In genomic region chr2:71629301-71630142, GRCm38 (mm10) we compare ENCODE assay signal across 8 mouse cellular contexts.
DNase-seq lines count a peak whose midpoint lies in the region; ATAC-seq and TF ChIP-seq lines count a peak whose summit lies in the region.

No protein-coding gene starts in this region.

- H3K27ac ChIP-seq in gastrocnemius, adult 2 months = no peak overlapping the region
- peak overlapping the region; percentile 60 for H3K27ac ChIP-seq in forebrain, embryonic 16.5 days (ENCODE audit: low read length)
- H3K27ac ChIP-seq in intestine, postnatal 0 days (ENCODE audit: low read depth, low read length) = no peak overlapping the region

- H3K4me3 ChIP-seq in gastrocnemius, adult 2 months = peak overlapping the region; percentile 69
- peak overlapping the region; percentile 50 for H3K4me3 ChIP-seq in forebrain, embryonic 16.5 days (replicated peaks; ENCODE audit: low read length)
- peak overlapping the region; percentile 36 for H3K4me3 ChIP-seq in intestine, postnatal 0 days (ENCODE audit: low read depth, low read length)

- peak overlapping the region; percentile 78 for H3K9ac ChIP-seq in forebrain, embryonic 16.5 days (replicated peaks; ENCODE audit: low read depth, low read length)
- no peak overlapping the region for H3K9ac ChIP-seq in intestine, postnatal 0 days (ENCODE audit: low read depth, low read length)

- peak overlapping the region; percentile 94 for H3K4me2 ChIP-seq in forebrain, embryonic 16.5 days (ENCODE audit: low read length)
- H3K4me2 ChIP-seq in intestine, postnatal 0 days (replicated peaks; ENCODE audit: low read depth) = peak overlapping the region; percentile 64

- intact Hi-C loops in gastrocnemius, adult 2 months (cut with DNase I) = no loop called here

- peaks cover 42% of the 10 kb centered on the region for H3K4me1 ChIP-seq in forebrain, embryonic 16.5 days (replicated peaks; ENCODE audit: control insufficient read depth, insufficient read depth, low read length)
- 0 out of 2 replicates have a peak, but pooled peaks cover 12% of the 10 kb centered on the region for H3K4me1 ChIP-seq in intestine, postnatal 0 days (replicated peaks; ENCODE audit: control insufficient read depth, insufficient read depth, low read length)

- no peaks in the 10 kb centered on the region for H3K27me3 ChIP-seq in forebrain, embryonic 16.5 days (replicated peaks; ENCODE audit: control insufficient read depth, insufficient read depth, low read length)
- H3K27me3 ChIP-seq in intestine, postnatal 0 days (replicated peaks; ENCODE audit: control insufficient read depth, insufficient read depth, low read length) = 0 out of 2 replicates have a peak, but pooled peaks cover 4% of the 10 kb centered on the region

- peak; percentile 32 for DNase-seq in gastrocnemius, adult 2 months
- no peak for DNase-seq in gastrocnemius, adult 8-10 months (ENCODE audit: low spot score in 2 of 2)
- peak; percentile 35 for DNase-seq in Muller cell, postnatal 12 days (ENCODE audit: inconsistent ontology term)
- peak; percentile 31 for DNase-seq in lung, postnatal 10 days
- DNase-seq in right cerebral cortex, postnatal 25 days = peak; percentile 73
- DNase-seq in MN1 (ENCODE audit: low spot score) = no peak

- H3K36me3 ChIP-seq in forebrain, embryonic 16.5 days (ENCODE audit: control insufficient read depth, insufficient read depth) = no peaks in the 10 kb centered on the region
- no peaks in the 10 kb centered on the region for H3K36me3 ChIP-seq in intestine, postnatal 0 days (ENCODE audit: control insufficient read depth, insufficient read depth)

- peak; percentile 47 for ATAC-seq in forebrain, embryonic 16.5 days
- ATAC-seq in intestine, postnatal 0 days = no peak; the same call in 1 of the 2 replicates

- WGBS in forebrain, embryonic 16.5 days = under 1% methylated on average over 43 of the region's 43 CpGs
- WGBS in intestine, postnatal 0 days = 2% methylated on average over 43 of the region's 43 CpGs

- no peak for TF ChIP-seq CTCF in gastrocnemius, adult 2 months (IDR thresholded peaks at IDR 0.05)
- no peak for TF ChIP-seq CTCF in intestine, postnatal 0 days (IDR thresholded peaks at IDR 0.05; ENCODE audit: low read depth)

- no peaks in the 10 kb centered on the region for H3K9me3 ChIP-seq in forebrain, embryonic 16.5 days (ENCODE audit: control insufficient read depth, low read length)
- H3K9me3 ChIP-seq in intestine, postnatal 0 days (ENCODE audit: control insufficient read depth) = no peaks in the 10 kb centered on the region

Comparison
In these comparisons a context has a peak if more than half of its experiments do, and no peak if none do; other contexts are left out.
1. DNase-seq: peak in gastrocnemius, adult 2 months (single experiment), Muller cell, postnatal 12 days (single experiment), lung, postnatal 10 days (single experiment) and right cerebral cortex, postnatal 25 days (single experiment); none in gastrocnemius, adult 8-10 months (0 of 2) and MN1 (single experiment).
2. Peak in every context shown above with its lines, with median percentiles within 50 percentile points of each other: H3K4me3 ChIP-seq.